Mouse (Mus musculus): ENCODE measurements around the gene Aldh3b3.

The Aldh3b3 gene

DNA sequence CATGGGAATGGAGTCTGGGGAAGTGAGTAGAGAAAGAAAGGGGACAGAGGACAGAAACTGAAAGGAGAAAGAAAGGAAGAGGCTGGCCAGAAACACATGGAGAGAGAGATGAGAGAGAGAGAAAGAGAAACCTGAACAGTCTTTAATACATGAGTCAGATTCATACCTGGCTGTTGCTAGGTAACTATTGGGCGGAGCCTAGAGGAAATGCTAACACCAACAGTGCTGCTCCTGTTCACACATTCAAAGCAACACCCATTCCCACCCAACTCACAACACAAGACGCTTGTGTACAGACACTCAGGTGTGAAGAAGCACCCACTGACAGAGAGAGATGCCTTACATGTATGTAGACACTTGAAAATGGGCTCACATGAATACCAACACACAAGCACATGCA is 17.4 kb downstream of the Aldh3b3 start:
- no peak for DNase-seq

GRCm38 (mm10) chr19:3980309-3980708 is 21.9 kb downstream of the Aldh3b3 start:
- peak; percentile 85 for DNase-seq

- DNase-seq = no peak
Observed at GRCm38 (mm10) chr19:3980917-3981316, 22.5 kb downstream of the Aldh3b3 start.

- DNase-seq = no peak
Observed at GRCm38 (mm10) chr19:3983527-3984200, 25.2 kb downstream of the Aldh3b3 start.

DNA sequence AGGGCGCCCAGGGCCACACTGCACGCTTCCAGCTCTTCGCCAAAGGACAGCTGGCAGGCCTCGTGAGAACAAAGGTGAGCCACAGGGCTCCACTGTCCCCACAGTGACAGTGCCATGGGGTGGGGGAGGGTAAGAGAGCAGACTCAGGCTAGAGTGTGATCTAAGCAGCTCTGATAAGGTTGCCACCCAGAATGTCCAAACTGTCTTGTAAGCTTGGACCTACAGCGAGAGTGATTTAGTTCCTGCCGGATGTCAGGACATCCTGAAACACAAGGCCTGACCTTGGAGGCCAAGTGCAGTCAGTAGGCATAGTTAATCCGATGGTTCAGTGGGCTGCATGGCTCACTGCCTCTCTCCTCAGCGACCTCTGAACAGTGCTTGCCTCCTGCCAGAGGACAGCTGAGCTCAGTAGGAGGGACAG is 26.8 kb downstream of the Aldh3b3 start:
- no peak for DNase-seq

GRCm38 (mm10) chr19:3986334-3986733 is 27.9 kb downstream of the Aldh3b3 start, which contains the start of gene Acy3:
Gene Acy3, plus strand, starts transcription at chr19:3986570.
- no peak for DNase-seq

DNA sequence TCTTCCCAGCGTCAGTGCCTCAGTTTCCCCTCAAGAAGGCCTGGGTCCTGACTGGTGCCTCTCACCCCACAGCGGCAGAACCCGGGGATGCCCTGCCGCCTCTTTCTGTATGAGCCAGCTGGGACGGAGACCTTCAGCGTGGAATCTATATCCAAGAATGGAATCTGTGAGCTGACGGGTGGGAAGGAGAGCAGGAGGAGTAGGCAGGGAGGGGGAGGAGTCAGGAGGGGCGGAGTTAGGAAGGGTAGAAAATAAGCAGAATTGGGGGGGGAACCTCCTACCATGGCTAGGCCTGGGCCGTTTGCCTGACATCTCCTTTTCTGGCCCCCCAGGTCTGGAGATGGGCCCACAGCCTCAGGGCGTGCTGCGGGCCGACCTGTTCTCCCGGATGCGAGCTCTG is 29.6 kb downstream of the Aldh3b3 start:
- no peak for DNase-seq

- DNase-seq = no peak
Observed at GRCm38 (mm10) chr19:3988750-3989149, 30.3 kb downstream of the Aldh3b3 start.

GRCm38 (mm10) chr19:3990804-3991203 is 32.4 kb downstream of the Aldh3b3 start:
- no peak for DNase-seq

DNA sequence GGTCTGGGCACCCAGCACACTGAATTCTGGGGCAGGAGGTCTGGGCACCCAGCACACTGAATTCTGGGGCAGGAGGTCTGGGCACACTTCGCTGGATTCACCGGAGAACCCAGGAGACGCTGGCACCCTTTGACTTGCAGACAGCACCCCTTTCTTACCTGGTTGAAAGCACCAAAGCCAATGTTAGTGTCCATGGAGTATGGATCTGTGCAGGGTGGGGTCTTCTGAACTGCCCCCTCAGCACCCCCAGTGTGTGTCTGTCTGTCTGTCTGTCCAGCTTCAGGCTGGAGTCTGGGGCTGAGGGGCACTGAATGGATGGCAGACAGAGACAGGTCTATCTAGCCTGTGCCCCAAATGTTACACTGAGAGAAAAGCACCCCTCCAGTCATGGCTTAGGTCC is 33.1 kb downstream of the Aldh3b3 start:
- DNase-seq = no peak

DNA sequence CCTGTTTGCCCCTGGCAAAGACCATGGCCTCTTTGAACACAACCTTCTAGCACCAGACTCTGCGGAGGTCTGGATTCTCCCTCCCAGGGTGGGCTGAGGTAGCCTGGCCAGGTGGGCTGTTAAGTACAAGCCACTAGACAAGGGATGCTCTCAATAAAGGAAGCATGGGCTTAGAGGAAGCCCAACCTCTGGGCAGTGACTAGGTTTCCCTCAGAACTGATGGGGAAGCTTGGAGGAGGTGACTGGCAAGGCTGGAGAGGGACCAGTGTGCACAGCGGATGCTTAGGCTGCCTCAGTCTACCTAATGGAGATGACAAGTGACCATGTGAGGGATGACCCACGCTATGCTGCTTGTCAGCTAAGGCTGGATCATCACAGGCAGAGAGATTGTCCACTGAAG is 33.5 kb downstream of the Aldh3b3 start:
- no peak for DNase-seq

- no peak for DNase-seq
Observed at GRCm38 (mm10) chr19:3992416-3992815, 34.0 kb downstream of the Aldh3b3 start, which contains the start of gene Tbx10. Gene Tbx10, plus strand, starts transcription at chr19:3992752.

DNA sequence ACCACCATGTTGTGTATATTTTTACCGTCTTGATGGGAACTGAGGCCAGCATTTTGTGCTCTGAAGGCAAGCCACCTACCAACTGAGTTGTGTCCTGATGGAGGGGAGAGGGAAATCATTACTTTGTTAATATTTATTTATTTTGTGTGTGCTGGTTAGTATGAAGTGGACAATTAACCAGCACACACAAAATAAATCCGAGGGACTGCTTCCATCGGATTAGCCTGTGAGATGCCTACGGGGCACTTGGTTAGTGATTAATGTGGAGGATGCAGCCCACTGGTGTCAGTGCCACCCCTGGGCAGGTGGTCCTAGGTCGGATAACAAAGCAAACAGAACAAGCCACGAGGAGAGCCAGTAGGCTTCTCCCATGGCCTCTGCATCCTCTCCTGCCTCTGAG is 36.5 kb downstream of the Aldh3b3 start:
- DNase-seq = no peak

GRCm38 (mm10) chr19:3995505-3995904 is 37.1 kb downstream of the Aldh3b3 start:
- no peak for DNase-seq

DNA sequence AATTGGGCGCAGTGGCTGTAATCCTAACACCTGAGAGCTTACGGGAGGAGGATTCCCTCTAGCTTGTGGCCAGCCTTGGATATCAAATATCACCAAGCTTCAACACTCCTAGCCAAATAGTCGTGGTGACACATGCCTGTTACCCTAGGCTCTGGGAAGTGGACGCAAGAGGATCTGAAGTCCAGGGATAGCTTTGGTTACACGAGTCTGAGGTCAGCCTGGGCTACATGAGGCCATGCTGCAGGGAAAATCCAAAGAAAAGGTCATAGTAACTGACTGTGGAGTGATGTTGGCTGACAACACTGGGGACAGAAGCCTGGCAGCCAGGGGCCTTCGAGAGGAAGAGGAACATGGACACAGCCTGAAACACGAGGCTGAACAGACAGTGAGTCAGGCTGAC is 37.7 kb downstream of the Aldh3b3 start:
- no peak for DNase-seq

DNA sequence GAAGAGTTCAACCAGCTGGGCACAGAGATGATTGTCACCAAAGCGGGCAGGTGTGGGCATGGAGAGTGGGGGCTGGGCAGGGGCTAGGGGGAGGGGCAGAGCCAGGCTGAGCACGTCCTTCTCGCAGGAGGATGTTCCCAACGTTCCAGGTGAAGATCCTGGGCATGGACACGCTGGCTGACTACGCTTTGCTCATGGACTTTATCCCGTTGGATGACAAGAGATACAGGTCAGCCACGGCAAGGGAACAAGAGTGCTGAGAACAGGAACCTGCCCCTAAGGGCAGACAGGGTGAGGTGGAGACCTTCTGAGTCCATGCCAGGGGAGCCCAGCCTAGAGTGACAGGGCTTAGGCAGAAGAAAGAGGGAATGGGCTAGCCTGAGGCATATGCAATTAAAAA is 38.3 kb downstream of the Aldh3b3 start:
- no peak for DNase-seq

GRCm38 (mm10) chr19:3997231-3997630 is 38.8 kb downstream of the Aldh3b3 start:
- no peak for DNase-seq

GRCm38 (mm10) chr19:3998335-3998734 is 39.9 kb downstream of the Aldh3b3 start:
- no peak for DNase-seq

DNA sequence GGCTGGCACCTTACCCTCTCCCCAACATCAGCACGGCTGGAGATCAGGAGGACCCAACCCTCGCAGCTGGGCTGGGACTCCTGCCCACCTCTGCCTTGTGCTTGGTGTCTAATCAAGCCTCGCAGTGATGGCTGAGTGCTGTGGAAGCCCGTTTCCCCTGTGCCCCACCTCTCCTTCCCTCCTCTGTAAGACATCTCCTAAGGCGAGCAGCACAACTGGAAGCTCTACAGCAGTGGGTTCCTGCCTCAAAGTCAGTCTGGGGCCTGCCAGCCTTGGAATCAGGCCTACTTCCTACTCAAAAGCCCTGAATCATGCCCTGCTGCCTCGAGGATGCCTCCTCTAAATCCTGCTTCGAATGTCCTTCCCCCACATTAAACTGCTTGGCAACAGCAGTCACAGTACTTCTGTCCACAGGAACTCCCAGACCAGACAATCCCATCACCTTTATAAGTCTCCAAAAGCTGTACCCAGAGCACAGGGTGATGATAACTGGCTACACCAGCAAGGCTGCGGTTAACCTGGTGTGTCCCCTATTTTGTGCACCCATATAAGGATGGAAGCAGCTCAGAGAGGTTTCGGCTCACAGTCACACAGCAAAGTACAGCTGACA is 40.8 kb downstream of the Aldh3b3 start:
- no peak for DNase-seq

GRCm38 (mm10) chr19:4000119-4000900 is 41.9 kb downstream of the Aldh3b3 start, which contains the start of the genes Nudt8 and Gm49405:
Gene Nudt8, plus strand, starts transcription at chr19:4000580.
Gene Gm49405, plus strand, starts transcription at chr19:4000626.
- DNase-seq = peak; percentile 95

DNA sequence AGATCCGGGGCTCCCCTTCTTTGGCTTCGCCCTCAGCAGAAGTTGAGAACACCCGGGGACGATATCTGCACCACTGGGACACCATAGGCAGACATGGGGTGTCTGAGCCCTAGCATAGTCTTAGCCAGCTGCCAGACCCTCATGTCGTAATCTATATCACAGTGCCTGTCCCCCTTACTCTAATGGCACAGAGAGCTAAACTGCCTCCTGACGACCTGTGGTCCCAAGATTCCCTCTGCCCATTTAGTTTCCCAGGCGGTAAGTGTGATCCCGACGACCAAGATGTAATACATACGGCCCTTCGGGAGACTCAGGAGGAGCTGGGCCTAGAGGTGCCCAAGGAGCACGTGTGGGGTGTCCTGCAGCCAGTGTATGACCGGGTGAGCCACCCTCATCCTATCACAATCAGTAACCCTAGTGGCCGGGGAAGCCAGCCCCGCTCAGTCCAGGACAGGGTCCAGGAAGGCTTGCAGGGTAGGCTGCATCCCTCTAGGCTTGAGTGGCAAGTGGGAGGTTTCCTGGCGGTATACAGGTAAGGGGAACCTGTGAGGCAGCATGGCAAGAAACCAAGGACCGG is 42.6 kb downstream of the Aldh3b3 start:
- DNase-seq = no peak

DNA sequence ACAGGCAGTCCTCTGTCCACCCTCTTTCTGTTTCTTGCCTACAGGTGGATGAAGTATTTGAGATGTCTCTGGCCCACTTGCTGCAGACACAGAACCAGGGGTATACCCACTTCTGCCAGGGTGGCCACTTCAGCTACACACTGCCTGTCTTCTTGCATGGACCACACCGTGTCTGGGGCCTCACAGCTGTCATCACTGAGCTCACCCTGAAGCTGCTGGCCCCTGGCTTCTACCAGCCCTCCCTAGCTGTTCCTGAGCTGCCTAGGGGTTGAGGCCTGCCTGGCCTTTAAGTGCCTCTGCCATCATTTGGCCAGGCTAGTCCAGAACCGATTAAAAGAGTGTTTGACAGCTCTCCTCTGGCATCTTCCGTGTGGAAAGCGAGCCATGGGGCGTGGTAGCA is 43.3 kb downstream of the Aldh3b3 start:
- no peak for DNase-seq

- DNase-seq = no peak
Observed at GRCm38 (mm10) chr19:4003112-4003511, 44.7 kb downstream of the Aldh3b3 start, which contains the start of gene Doc2g. Gene Doc2g, plus strand, starts transcription at chr19:4003313.
